Mouse (Mus musculus) heart, embryonic 11.5 days (tissue): ENCODE data around the gene Washc4. TPM values are rescaled to one million over a fixed set of nuclear protein-coding genes. Genes with fewer than 3 reads are reported as not detected.

Experiments used
- polyA plus RNA-seq: library from polyadenylated mRNA; unstranded; fragments of >200 nt; fragmentation: Nextera tagmentation; extraction: Ambion mirVana; gene quantifications from 2 replicates; pipeline ENCODE4 v1.2.1, GENCODE M21; 2014

The Washc4 gene
- polyA plus RNA-seq, 1 experiment from 2014 or later, result 26.8 TPM

Other genes with a start within 250 kb of the Washc4 start
- gene Slc41a2, start 205.9 kb upstream of the Washc4 start, polyA plus RNA-seq, result 0.33 and 0.65 TPM in 2 replicates
- 0.52 and 0.53 TPM in 2 replicates for gene D10Wsu102e, start 183.5 kb upstream of the Washc4 start, polyA plus RNA-seq
- gene Aldh1l2, start 9.6 kb upstream of the Washc4 start, polyA plus RNA-seq, result 8.0 and 12.1 TPM in 2 replicates
- gene Appl2, start 105.0 kb downstream of the Washc4 start, polyA plus RNA-seq, result 25.2 and 28.9 TPM in 2 replicates
- gene 1500009L16Rik, start 179.1 kb downstream of the Washc4 start, polyA plus RNA-seq, result 20.2 and 20.5 TPM in 2 replicates